Mouse (Mus musculus) heart, embryonic 11.5 days (tissue): ENCODE measurements around the gene Samm50. TPM values are rescaled to one million over a fixed set of nuclear protein-coding genes. Genes with fewer than 3 reads are reported as not detected.

Experiments
- ATAC-seq: fragments of 200-750 bp; cut with Nextera tagmentation; replicated peaks from 2 replicates; pipeline ENCODE4 v1.8.0; 2017; ENCODE audit warnings: moderate library complexity; ENCODE audit not compliant: insufficient number of reproducible peaks, low FRiP score, low TSS enrichment
- H3K27ac ChIP-seq: fragments of 300-500 bp; sonication (generic); 2 replicates; pipeline ENCODE4 v1.5.1; 2014; ENCODE audit warnings: mild to moderate bottlenecking, low read depth, low read length
- H3K27me3 ChIP-seq: fragments of 300-500 bp; sonication (generic); 2 replicates; pipeline ENCODE4 v1.6.1; 2014; ENCODE audit warnings: mild to moderate bottlenecking, low read length, mixed read lengths; ENCODE audit not compliant: control insufficient read depth, insufficient read depth
- H3K36me3 ChIP-seq: fragments of 300-500 bp; sonication (generic); 2 replicates; pipeline ENCODE4 v1.6.1; 2014; ENCODE audit warnings: mild to moderate bottlenecking, low read length, moderate library complexity, mixed read lengths; ENCODE audit not compliant: control insufficient read depth, insufficient read depth
- H3K4me1 ChIP-seq: fragments of 300-500 bp; sonication (generic); 2 replicates; pipeline ENCODE4 v1.6.1; 2014; ENCODE audit warnings: low read length; ENCODE audit not compliant: control insufficient read depth, insufficient read depth
- H3K4me2 ChIP-seq: fragments of 300-500 bp; sonication (generic); 2 replicates; pipeline ENCODE4 v1.6.1; 2014; ENCODE audit warnings: mild to moderate bottlenecking, moderate library complexity
- H3K4me3 ChIP-seq: fragments of 300-500 bp; sonication (generic); 2 replicates; pipeline ENCODE4 v1.5.1; 2014; ENCODE audit warnings: low read depth, low read length
- H3K9ac ChIP-seq: fragments of 300-500 bp; sonication (generic); 2 replicates; pipeline ENCODE4 v1.6.1; 2014; ENCODE audit warnings: mild to moderate bottlenecking, low read depth, low read length, moderate library complexity
- H3K9me3 ChIP-seq: fragments of 300-500 bp; sonication (generic); replicated peaks from 2 replicates; pipeline ENCODE4 v1.6.1; 2016; ENCODE audit warnings: low read length; ENCODE audit not compliant: control insufficient read depth
- WGBS: fragments of 180-500 bp; shearing (Covaris S2); extraction: QIAGEN DNeasy Blood & Tissue Kit; methylation state at CpG from one replicate; pipeline ENCODE4 v1.1.7; 2014; ENCODE audit not compliant: insufficient replicate concordance; 5-methylcytosine and 5-hydroxymethylcytosine counted together
- microRNA-seq: library from miRNA; unstranded; fragments of <30 nt; microRNA quantifications from one replicate; pipeline ENCODE4, GENCODE M21; 2016; ENCODE audit warnings: borderline number of aligned reads
- polyA plus RNA-seq: library from polyadenylated mRNA; unstranded; fragments of >200 nt; fragmentation: Nextera tagmentation; extraction: Ambion mirVana; gene quantifications from 2 replicates; pipeline ENCODE4 v1.2.1, GENCODE M21; 2014

Gene Samm50
- polyA plus RNA-seq, 1 experiment from 2014 or later, result 75.9 TPM

DNA sequence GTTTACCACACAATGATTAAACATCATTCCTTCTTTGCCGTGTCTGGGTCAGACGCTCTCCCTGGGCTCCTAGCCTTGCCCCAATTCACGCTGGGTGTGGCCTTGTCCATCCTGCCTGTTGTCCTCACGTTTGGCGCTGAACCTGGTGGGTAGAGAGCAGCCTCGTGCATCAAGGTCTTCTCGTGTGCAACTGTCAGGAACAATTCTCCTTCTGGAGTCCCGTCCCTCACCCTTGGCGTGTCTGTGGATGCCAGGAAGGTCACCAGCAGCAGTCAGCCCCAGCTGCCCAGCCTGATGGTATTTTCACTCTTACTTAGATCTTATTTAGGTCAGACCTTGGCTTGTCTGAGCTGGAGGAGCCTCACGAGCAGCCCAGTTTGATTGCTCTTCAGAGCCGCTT lies 73.1 kb downstream of the Samm50 start:
- no peak overlapping the region for H3K4me3 ChIP-seq
- H3K27me3 ChIP-seq, result no peaks in the 10 kb centered on the region
- 0 out of 2 replicates have a peak overlapping the region, but pooled peaks have one; percentile 41 for H3K27ac ChIP-seq
- no peak for ATAC-seq
- H3K9me3 ChIP-seq, result no peaks in the 10 kb centered on the region
- no peak overlapping the region for H3K4me2 ChIP-seq
- peaks cover 2% of the 10 kb centered on the region; the same call in 1 of the 2 replicates for H3K36me3 ChIP-seq
- 72% methylated on average over 11 of the region's 11 CpGs for WGBS
- H3K9ac ChIP-seq, result no peak overlapping the region
- peaks cover 25% of the 10 kb centered on the region for H3K4me1 ChIP-seq

DNA sequence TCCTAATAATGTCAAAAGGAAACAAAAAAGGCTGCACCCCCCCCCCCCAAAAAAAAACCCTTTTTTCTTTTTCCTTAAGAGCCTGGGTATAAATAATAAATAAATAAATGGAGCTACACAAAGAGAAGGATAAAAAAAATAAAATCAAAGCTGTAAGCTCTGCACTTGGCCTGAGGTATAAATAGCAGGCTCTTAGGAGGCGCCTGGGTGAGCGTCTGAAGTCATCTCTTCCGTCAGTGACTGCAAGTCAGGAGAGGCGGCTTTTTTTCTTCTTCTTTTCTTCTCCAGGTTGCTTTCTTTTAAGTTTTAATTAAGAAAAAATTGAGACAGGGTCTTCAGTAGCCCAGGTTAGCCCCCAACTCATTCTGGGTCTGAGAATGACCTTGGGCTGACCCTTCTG lies 74.2 kb downstream of the Samm50 start:
- Histone ChIP-seq H3K4me1 (peaks cover 31% of the 10 kb centered on the region), H3K9ac (0 out of 2 replicates have a peak overlapping the region, but pooled peaks have one; percentile 22)

More for the DNA sequence above, 74.2 kb downstream of the Samm50 start:
- H3K27ac ChIP-seq, result peak overlapping the region; percentile 84
- peaks cover under 1% of the 10 kb centered on the region; the same call in 1 of the 2 replicates for H3K36me3 ChIP-seq
- 42% methylated on average over 4 of the region's 4 CpGs for WGBS
- no peaks in the 10 kb centered on the region for H3K9me3 ChIP-seq
- no peak for ATAC-seq
- no peaks in the 10 kb centered on the region for H3K27me3 ChIP-seq
- no peak overlapping the region for H3K4me3 ChIP-seq
- H3K4me2 ChIP-seq, result no peak overlapping the region

Small RNA genes within 50 kb of the gene (microRNA-seq; reads per million reads assigned to microRNA genes)
- 0.54 reads per million for gene Mir6392

Other genes starting within 250 kb of the Samm50 start
- gene Efcab6, start 126.9 kb upstream of the Samm50 start, polyA plus RNA-seq, result 0.08 TPM in 1 of 2 replicates, not detected in the other
- 0.49 and 0.87 TPM in 2 replicates for gene Sult4a1, start 86.5 kb upstream of the Samm50 start, polyA plus RNA-seq
- not detected in 2 replicates for gene Pnpla5, start 69.1 kb upstream of the Samm50 start, polyA plus RNA-seq
- 0.34 and 0.97 TPM in 2 replicates for gene Pnpla3, start 24.4 kb upstream of the Samm50 start, polyA plus RNA-seq
- gene Parvb, start 39.8 kb downstream of the Samm50 start, polyA plus RNA-seq, result 19.3 and 21.1 TPM in 2 replicates
- 0.59 and 0.60 TPM in 2 replicates for gene Parvg, start 131.8 kb downstream of the Samm50 start, polyA plus RNA-seq